ENCODE assay signal across 9 mouse cellular contexts in genomic region chr5:65074693-65075092, GRCm38 (mm10). TPM values are rescaled to one million over a fixed set of nuclear protein-coding genes. Genes with fewer than 3 reads are reported as not detected.
DNase-seq lines count a peak whose midpoint lies in the region; ATAC-seq and TF ChIP-seq lines count a peak whose summit lies in the region.
"Had no signal": no experiment of that assay in that cellular context is flagged by ENCODE, and none has a peak within 500 bp of the region (broad histone marks: within the 10 kb centered on the region; RNA-seq: fewer than 3 reads in every experiment).

No protein-coding gene starts in this region.

- H3K27ac ChIP-seq in gastrocnemius, adult 2 months: no peak overlapping the region
- H3K27ac ChIP-seq in liver, adult 2 months (replicated peaks; ENCODE audit: insufficient read depth, low read depth, low read length): no peak overlapping the region
- H3K27ac ChIP-seq in liver, embryonic 11.5 days (ENCODE audit: low read depth, low read length): no peak overlapping the region
- H3K27ac ChIP-seq in cerebellum, adult 2 months (ENCODE audit: insufficient read depth, low read length): no peak overlapping the region
- H3K27ac ChIP-seq in hindbrain, embryonic 14.5 days: no peak overlapping the region
- H3K27ac ChIP-seq: hindbrain, postnatal 0 days had no signal

- no peak overlapping the region for H3K9ac ChIP-seq in liver, adult 2 months (ENCODE audit: low read depth, low read length)
- no peak overlapping the region for H3K9ac ChIP-seq in liver, embryonic 11.5 days (ENCODE audit: low read depth, low read length)
- no peak overlapping the region for H3K9ac ChIP-seq in hindbrain, embryonic 14.5 days

- H3K4me3 ChIP-seq in gastrocnemius, adult 2 months: no peak overlapping the region
- H3K4me3 ChIP-seq in liver, adult 2 months (ENCODE audit: insufficient read depth, low read depth, low read length): no peak overlapping the region
- H3K4me3 ChIP-seq in liver, embryonic 11.5 days (ENCODE audit: low read depth, low read length): no peak overlapping the region
- no peak overlapping the region for H3K4me3 ChIP-seq in cerebellum, adult 2 months (replicated peaks; ENCODE audit: insufficient read depth, low read depth, low read length)
- no peak overlapping the region for H3K4me3 ChIP-seq in hindbrain, embryonic 14.5 days (replicated peaks; ENCODE audit: low read length)

- no peaks in the 10 kb centered on the region for H3K27me3 ChIP-seq in liver, adult 2 months (ENCODE audit: control insufficient read depth, insufficient read depth, low read length)
- H3K27me3 ChIP-seq in liver, embryonic 11.5 days (replicated peaks; ENCODE audit: control insufficient read depth, insufficient read depth, low read length): no peaks in the 10 kb centered on the region
- H3K27me3 ChIP-seq in cerebellum, adult 2 months (ENCODE audit: control insufficient read depth, insufficient read depth, low read length): no peaks in the 10 kb centered on the region
- no peaks in the 10 kb centered on the region for H3K27me3 ChIP-seq in hindbrain, embryonic 14.5 days (ENCODE audit: control insufficient read depth, insufficient read depth, low read length)

- H3K4me2 ChIP-seq in liver, embryonic 11.5 days: no peak overlapping the region
- H3K4me2 ChIP-seq in hindbrain, embryonic 14.5 days (replicated peaks): no peak overlapping the region

- no peaks in the 10 kb centered on the region for H3K4me1 ChIP-seq in liver, adult 2 months (ENCODE audit: control insufficient read depth, insufficient read depth, low read length)
- H3K4me1 ChIP-seq in liver, embryonic 11.5 days (replicated peaks; ENCODE audit: control insufficient read depth, insufficient read depth, low read length): no peaks in the 10 kb centered on the region
- no peaks in the 10 kb centered on the region; the same call in 1 of the 2 replicates for H3K4me1 ChIP-seq in cerebellum, adult 2 months (ENCODE audit: control insufficient read depth, insufficient read depth, low read length)
- H3K4me1 ChIP-seq in hindbrain, embryonic 14.5 days (replicated peaks; ENCODE audit: control insufficient read depth, insufficient read depth, low read length): 0 out of 2 replicates have a peak, but pooled peaks cover 5% of the 10 kb centered on the region

- H3K9me3 ChIP-seq in liver, embryonic 11.5 days (ENCODE audit: control insufficient read depth, low read length): no peaks in the 10 kb centered on the region
- no peaks in the 10 kb centered on the region for H3K9me3 ChIP-seq in hindbrain, embryonic 14.5 days (ENCODE audit: control insufficient read depth, low read length)

- no peak for ATAC-seq in liver, embryonic 11.5 days (replicated peaks; ENCODE audit: low FRiP score)
- no peak for ATAC-seq in hindbrain, embryonic 14.5 days (ENCODE audit: low FRiP score)
- ATAC-seq: hindbrain, postnatal 0 days had no signal

- intact Hi-C loops in gastrocnemius, adult 2 months (cut with DNase I): loop anchor here (2.0 kb wide), 1 partner anchor 138 kb away; no protein-coding TSS in a partner anchor

- TF ChIP-seq CTCF in gastrocnemius, adult 2 months (IDR thresholded peaks at IDR 0.05): peak; percentile 61
- TF ChIP-seq CTCF in liver, adult 2 months (IDR thresholded peaks at IDR 0.05; ENCODE audit: low read depth, low read length): peak; percentile 49
- peak; percentile 51; the same call in 1 of the 2 replicates for TF ChIP-seq CTCF in cerebellum, adult 2 months (IDR thresholded peaks at IDR 0.05; ENCODE audit: borderline replicate concordance, insufficient read depth, low read depth, low read length)

- WGBS in liver, adult 2 months: 66% methylated on average over 7 of the region's 7 CpGs
- WGBS in liver, embryonic 11.5 days: 58% methylated on average over 7 of the region's 7 CpGs
- 35% methylated on average over 7 of the region's 7 CpGs for WGBS in cerebellum, adult 2 months
- 73% methylated on average over 7 of the region's 7 CpGs for WGBS in hindbrain, embryonic 14.5 days

- no peak for TF ChIP-seq POLR2A in liver, adult 2 months (IDR thresholded peaks at IDR 0.05; ENCODE audit: extremely low read depth, insufficient read depth, low read length)
- TF ChIP-seq POLR2A in cerebellum, adult 2 months (IDR thresholded peaks at IDR 0.05; ENCODE audit: borderline replicate concordance, insufficient read depth, low read length): no peak

- DNase-seq in gastrocnemius, adult 2 months: peak; percentile 55
- no peak for DNase-seq in gastrocnemius, postnatal 4 days (ENCODE audit: low spot score in 2 of 2)
- no peak for DNase-seq in liver, adult 2 months (ENCODE audit: extremely low read depth, low read depth, low spot score)
- DNase-seq in liver, embryonic 11.5 days (ENCODE audit: low spot score): no peak
- peak; percentile 61 to 64 for DNase-seq in cerebellum, adult 2 months
- peak; percentile 29 for DNase-seq in lung, postnatal 10 days
- no peak for DNase-seq in embryo, embryonic 11 days
- no peak for DNase-seq in hindbrain, embryonic 14.5 days (ENCODE audit: low spot score)

- H3K36me3 ChIP-seq in liver, adult 2 months (ENCODE audit: control insufficient read depth, insufficient read depth, low read length): no peaks in the 10 kb centered on the region
- H3K36me3 ChIP-seq in liver, embryonic 11.5 days (ENCODE audit: control insufficient read depth, insufficient read depth, low read length): no peaks in the 10 kb centered on the region
- no peaks in the 10 kb centered on the region for H3K36me3 ChIP-seq in hindbrain, embryonic 14.5 days (replicated peaks; ENCODE audit: control insufficient read depth, insufficient read depth)

- H3K79me2 ChIP-seq in liver, adult 2 months (ENCODE audit: control insufficient read depth, insufficient read depth, low read length): no peaks in the 10 kb centered on the region

RNA-seq across cellular contexts. Expression of gene Tmem156, which starts 17.2 kb away (rescaled TPM):
- total RNA-seq in gastrocnemius, adult 2 months (2021): not detected
- under 1 TPM; 0.17 to 0.44 TPM for total RNA-seq in gastrocnemius, postnatal 4 days (2021)
- total RNA-seq in liver, adult 2 months (2014; rRNA removed): 0.40 and 0.65 TPM in 2 replicates
- polyA plus RNA-seq in liver, adult 2 months (2012; rRNA removed): not detected in 2 replicates
- 0.42 and 0.55 TPM in 2 replicates for polyA plus RNA-seq in liver, embryonic 11.5 days (2014; fragmentation: Nextera tagmentation; extraction: Ambion mirVana)
- polyA plus RNA-seq in cerebellum, adult 2 months (2012; rRNA removed): 0.08 and 0.16 TPM in 2 replicates
- not detected in 2 replicates for polyA plus RNA-seq in hindbrain, embryonic 14.5 days (2014; fragmentation: Nextera tagmentation; extraction: Ambion mirVana)

RNA-seq across cellular contexts. Expression of gene Klhl5, which starts 32.6 kb away (rescaled TPM):
- total RNA-seq in gastrocnemius, adult 2 months (2021): 1 to 10 TPM; 5.1 to 5.9 TPM
- total RNA-seq in gastrocnemius, postnatal 4 days (2021): 10 to 100 TPM; 20.1 to 21.1 TPM
- total RNA-seq in liver, adult 2 months (2014; rRNA removed): 18.5 and 23.8 TPM in 2 replicates
- 13.8 and 15.3 TPM in 2 replicates for polyA plus RNA-seq in liver, adult 2 months (2012; rRNA removed)
- 10.0 and 10.7 TPM in 2 replicates for polyA plus RNA-seq in liver, embryonic 11.5 days (2014; fragmentation: Nextera tagmentation; extraction: Ambion mirVana)
- 33.6 and 36.0 TPM in 2 replicates for polyA plus RNA-seq in cerebellum, adult 2 months (2012; rRNA removed)
- 49.2 and 53.1 TPM in 2 replicates for polyA plus RNA-seq in hindbrain, embryonic 14.5 days (2014; fragmentation: Nextera tagmentation; extraction: Ambion mirVana)

Comparison
In these comparisons a context has a peak if more than half of its experiments do, and no peak if none do; other contexts are left out.
1. DNase-seq: peak in gastrocnemius, adult 2 months (single experiment), cerebellum, adult 2 months (2 of 2) and lung, postnatal 10 days (single experiment); none in gastrocnemius, postnatal 4 days (0 of 2), liver, adult 2 months (single experiment), liver, embryonic 11.5 days (single experiment), embryo, embryonic 11 days (single experiment) and hindbrain, embryonic 14.5 days (single experiment).
2. Peak in every context shown above with its lines, with median percentiles within 50 percentile points of each other: CTCF ChIP-seq.